Comparison of ENCODE assay signal across 8 mouse cellular contexts in the genomic region with DNA sequence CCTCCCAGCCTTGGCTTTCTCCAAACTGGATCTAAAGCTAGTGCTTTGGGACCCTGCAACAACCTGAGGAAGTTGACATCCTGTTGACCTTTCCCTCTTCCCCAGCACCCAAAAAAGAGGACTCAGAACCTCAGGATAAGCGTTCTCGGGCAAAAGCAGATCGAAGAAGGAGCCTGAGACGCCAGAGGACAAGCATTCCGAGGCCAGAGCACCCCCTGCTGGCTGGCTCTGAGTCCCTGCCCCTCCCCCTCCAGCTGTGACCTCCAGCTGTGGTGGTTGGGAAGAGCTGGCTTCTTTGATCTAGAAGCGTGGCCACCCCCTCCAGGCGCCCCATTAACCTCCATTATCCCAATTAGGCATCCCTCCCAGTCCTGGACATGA. TPM values are rescaled to one million over a fixed set of nuclear protein-coding genes. Genes with fewer than 3 reads are reported as not detected.
A peak's percentile ranks its signal among the peaks of the same experiment; 100 is the strongest.
DNase-seq lines count a peak whose midpoint lies in the region; ATAC-seq and TF ChIP-seq lines count a peak whose summit lies in the region.

No protein-coding gene starts in this region.

- no peaks in the 10 kb centered on the region for H3K9me3 ChIP-seq in heart, embryonic 13.5 days
- H3K9me3 ChIP-seq in liver, embryonic 14.5 days (ENCODE audit: control insufficient read depth, low read length): no peaks in the 10 kb centered on the region
- H3K9me3 ChIP-seq in stomach, embryonic 15.5 days: no peaks in the 10 kb centered on the region

- peak; percentile 96 for TF ChIP-seq CTCF in liver, embryonic 14.5 days (IDR thresholded peaks at IDR 0.05; ENCODE audit: low read depth)

- peak overlapping the region; percentile 97 for H3K4me2 ChIP-seq in heart, embryonic 13.5 days
- H3K4me2 ChIP-seq in liver, embryonic 14.5 days (ENCODE audit: low read depth): peak overlapping the region; percentile 95
- H3K4me2 ChIP-seq in stomach, embryonic 15.5 days: peak overlapping the region; percentile 96

- peak overlapping the region; percentile 68 for H3K4me3 ChIP-seq in heart, embryonic 13.5 days
- H3K4me3 ChIP-seq in liver, embryonic 14.5 days (ENCODE audit: insufficient read depth in 1 of 2, low read depth in 2 of 2, low read length in 2 of 2): peak overlapping the region; percentile 57 to 82
- H3K4me3 ChIP-seq in stomach, embryonic 15.5 days (replicated peaks): peak overlapping the region; percentile 60

- H3K36me3 ChIP-seq in heart, embryonic 13.5 days: no peaks in the 10 kb centered on the region
- H3K36me3 ChIP-seq in liver, embryonic 14.5 days (replicated peaks; ENCODE audit: control insufficient read depth, insufficient read depth, low read depth): no peaks in the 10 kb centered on the region
- no peaks in the 10 kb centered on the region for H3K36me3 ChIP-seq in stomach, embryonic 15.5 days

- peaks cover 20% of the 10 kb centered on the region for H3K4me1 ChIP-seq in heart, embryonic 13.5 days
- H3K4me1 ChIP-seq in liver, embryonic 14.5 days (replicated peaks; ENCODE audit: control insufficient read depth in 2 of 2, insufficient read depth in 2 of 2, low read length in 1 of 2): peaks cover 8 to 14% of the 10 kb centered on the region in 2 experiments
- H3K4me1 ChIP-seq in stomach, embryonic 15.5 days: peaks cover 10% of the 10 kb centered on the region

- WGBS in heart, embryonic 13.5 days: under 1% methylated on average over 7 of the region's 7 CpGs
- WGBS in liver, embryonic 14.5 days (ENCODE audit: insufficient replicate concordance): 0% methylated on average over 7 of the region's 7 CpGs
- WGBS in stomach, embryonic 15.5 days: 0% methylated on average over 7 of the region's 7 CpGs

- H3K27me3 ChIP-seq in heart, embryonic 13.5 days (replicated peaks): peaks cover 21% of the 10 kb centered on the region
- H3K27me3 ChIP-seq in liver, embryonic 14.5 days (ENCODE audit: control insufficient read depth, insufficient read depth, low read length): no peaks in the 10 kb centered on the region; the same call in 1 of the 2 replicates
- H3K27me3 ChIP-seq in stomach, embryonic 15.5 days (replicated peaks): no peaks in the 10 kb centered on the region

- TF ChIP-seq EP300 in liver, embryonic 14.5 days (IDR thresholded peaks at IDR 0.05; ENCODE audit: low read depth): no peak

- H3K27ac ChIP-seq in heart, embryonic 13.5 days (replicated peaks): peak overlapping the region; percentile 79
- H3K27ac ChIP-seq in liver, embryonic 14.5 days: no peak overlapping the region
- peak overlapping the region; percentile 65; the same call in 1 of the 2 replicates for H3K27ac ChIP-seq in stomach, embryonic 15.5 days

- ATAC-seq in erythroid progenitor cell, adult 5-6 weeks (replicated peaks; ENCODE audit: low FRiP score, poor library complexity, severe bottlenecking): peak; percentile 84
- ATAC-seq in heart, embryonic 13.5 days (ENCODE audit: extremely low read depth, insufficient number of reproducible peaks, low FRiP score, low TSS enrichment): peak; percentile 67
- ATAC-seq in liver, embryonic 14.5 days (ENCODE audit: insufficient read depth): peak; percentile 80
- ATAC-seq in stomach, embryonic 15.5 days (ENCODE audit: insufficient read depth, low FRiP score, low read depth): peak; percentile 71

- DNase-seq in A20 (ENCODE audit: low read depth, low spot score): peak; percentile 86
- DNase-seq in adrenal gland, postnatal 4 days (ENCODE audit: low spot score in 2 of 2): peak; percentile 70 to 75
- DNase-seq in kidney, postnatal 10 days: peak; percentile 96
- DNase-seq in liver, embryonic 14.5 days (ENCODE audit: low read depth in 3 of 3, low spot score in 3 of 3): peak; percentile 60 to 69 (median 65)
- peak; percentile 87 for DNase-seq in neural tube, embryonic 10.5 days (ENCODE audit: extremely low spot score, low spot score)

- H3K9ac ChIP-seq in heart, embryonic 13.5 days: peak overlapping the region; percentile 85
- peak overlapping the region; percentile 66 for H3K9ac ChIP-seq in liver, embryonic 14.5 days (replicated peaks)
- H3K9ac ChIP-seq in stomach, embryonic 15.5 days: peak overlapping the region; percentile 42; the same call in 1 of the 2 replicates

RNA-seq across cellular contexts. Expression of gene Sp7, which starts 10.2 kb away (rescaled TPM):
- under 1 TPM; 0.31 to 0.48 TPM for total RNA-seq in adrenal gland, postnatal 4 days (2021)
- not detected in 2 replicates for total RNA-seq in erythroid progenitor cell, adult 5-6 weeks (2015; ENCODE audit: low replicate concordance)
- total RNA-seq in erythroid progenitor cell, adult 5-6 weeks (2017; ENCODE audit: low replicate concordance): not detected in 2 replicates
- 0.16 and 0.19 TPM in 2 replicates for polyA plus RNA-seq in heart, embryonic 13.5 days (2015; fragmentation: Nextera tagmentation; extraction: Ambion mirVana)
- polyA plus RNA-seq in liver, embryonic 14.5 days (2012; rRNA removed): 0.01 and 0.07 TPM in 2 replicates
- 0.04 TPM in 1 of 2 replicates, not detected in the other for polyA plus RNA-seq in liver, embryonic 14.5 days (2014; fragmentation: Nextera tagmentation; extraction: Ambion mirVana)
- polyA plus RNA-seq in stomach, embryonic 15.5 days (2015; fragmentation: Nextera tagmentation; extraction: Ambion mirVana): 1.0 and 1.1 TPM in 2 replicates

RNA-seq across cellular contexts. Expression of gene Aaas, which starts 26.6 kb away (rescaled TPM):
- 10 to 100 TPM; 32.3 to 39.0 TPM for total RNA-seq in adrenal gland, postnatal 4 days (2021)
- 41.9 and 51.5 TPM in 2 replicates for total RNA-seq in erythroid progenitor cell, adult 5-6 weeks (2015; ENCODE audit: low replicate concordance)
- total RNA-seq in erythroid progenitor cell, adult 5-6 weeks (2017; ENCODE audit: low replicate concordance): 18.2 and 49.8 TPM in 2 replicates
- polyA plus RNA-seq in heart, embryonic 13.5 days (2015; fragmentation: Nextera tagmentation; extraction: Ambion mirVana): 54.0 and 58.1 TPM in 2 replicates
- 31.0 and 33.7 TPM in 2 replicates for polyA plus RNA-seq in liver, embryonic 14.5 days (2012; rRNA removed)
- 44.3 and 48.9 TPM in 2 replicates for polyA plus RNA-seq in liver, embryonic 14.5 days (2014; fragmentation: Nextera tagmentation; extraction: Ambion mirVana)
- 55.9 and 67.0 TPM in 2 replicates for polyA plus RNA-seq in stomach, embryonic 15.5 days (2015; fragmentation: Nextera tagmentation; extraction: Ambion mirVana)

RNA-seq across cellular contexts. Expression of gene Sp1, which starts 28.8 kb away (rescaled TPM):
- 100 to 1,000 TPM; 101 to 110 TPM for total RNA-seq in adrenal gland, postnatal 4 days (2021)
- total RNA-seq in erythroid progenitor cell, adult 5-6 weeks (2015; ENCODE audit: low replicate concordance): 80.5 and 94.1 TPM in 2 replicates
- 70.4 and 79.1 TPM in 2 replicates for total RNA-seq in erythroid progenitor cell, adult 5-6 weeks (2017; ENCODE audit: low replicate concordance)
- 4.3 and 4.6 TPM in 2 replicates for polyA plus RNA-seq in heart, embryonic 13.5 days (2015; fragmentation: Nextera tagmentation; extraction: Ambion mirVana)
- polyA plus RNA-seq in liver, embryonic 14.5 days (2012; rRNA removed): 9.2 and 9.5 TPM in 2 replicates
- polyA plus RNA-seq in liver, embryonic 14.5 days (2014; fragmentation: Nextera tagmentation; extraction: Ambion mirVana): 5.0 and 5.4 TPM in 2 replicates
- 9.6 and 9.7 TPM in 2 replicates for polyA plus RNA-seq in stomach, embryonic 15.5 days (2015; fragmentation: Nextera tagmentation; extraction: Ambion mirVana)

RNA-seq across cellular contexts. Expression of gene Myg1, which starts 45.6 kb away (rescaled TPM):
- total RNA-seq in adrenal gland, postnatal 4 days (2021): 10 to 100 TPM; 86.3 to 96.7 TPM
- total RNA-seq in erythroid progenitor cell, adult 5-6 weeks (2015; ENCODE audit: low replicate concordance): 27.8 and 39.0 TPM in 2 replicates
- total RNA-seq in erythroid progenitor cell, adult 5-6 weeks (2017; ENCODE audit: low replicate concordance): 16.2 and 29.7 TPM in 2 replicates
- 60.0 and 65.0 TPM in 2 replicates for polyA plus RNA-seq in heart, embryonic 13.5 days (2015; fragmentation: Nextera tagmentation; extraction: Ambion mirVana)
- 26.7 and 32.5 TPM in 2 replicates for polyA plus RNA-seq in liver, embryonic 14.5 days (2012; rRNA removed)
- polyA plus RNA-seq in liver, embryonic 14.5 days (2014; fragmentation: Nextera tagmentation; extraction: Ambion mirVana): 43.2 and 45.4 TPM in 2 replicates
- polyA plus RNA-seq in stomach, embryonic 15.5 days (2015; fragmentation: Nextera tagmentation; extraction: Ambion mirVana): 83.5 and 85.5 TPM in 2 replicates

RNA-seq across cellular contexts. Expression of gene Pfdn5, which starts 51.2 kb away (rescaled TPM):
- total RNA-seq in adrenal gland, postnatal 4 days (2021): 100 to 1,000 TPM; 443 to 452 TPM
- 121 and 130 TPM in 2 replicates for total RNA-seq in erythroid progenitor cell, adult 5-6 weeks (2015; ENCODE audit: low replicate concordance)
- total RNA-seq in erythroid progenitor cell, adult 5-6 weeks (2017; ENCODE audit: low replicate concordance): 68.3 and 116 TPM in 2 replicates
- 310 and 347 TPM in 2 replicates for polyA plus RNA-seq in heart, embryonic 13.5 days (2015; fragmentation: Nextera tagmentation; extraction: Ambion mirVana)
- 42.1 and 82.2 TPM in 2 replicates for polyA plus RNA-seq in liver, embryonic 14.5 days (2012; rRNA removed)
- 149 and 156 TPM in 2 replicates for polyA plus RNA-seq in liver, embryonic 14.5 days (2014; fragmentation: Nextera tagmentation; extraction: Ambion mirVana)
- polyA plus RNA-seq in stomach, embryonic 15.5 days (2015; fragmentation: Nextera tagmentation; extraction: Ambion mirVana): 322 TPM in 2 replicates
